Mouse (Mus musculus) CH12.LX (cell line): ENCODE measurements around the gene Hspa5. TPM values are rescaled to one million over a fixed set of nuclear protein-coding genes. Genes with fewer than 3 reads are reported as not detected.

Source experiments
- DNase-seq: peaks from one replicate; pipeline ENCODE4 v3.0.0-alpha.2; 2013; ENCODE audit errors: extremely low read depth
- H3K27ac ChIP-seq: 2 replicates; pipeline ENCODE4 v1.5.1; 2012; ENCODE audit warnings: low read depth, mild to moderate bottlenecking, control low read depth, moderate library complexity; ENCODE audit not compliant: insufficient read depth
- H3K27me3 ChIP-seq: replicated peaks from 2 replicates; pipeline ENCODE3; 2012; ENCODE audit warnings: inconsistent platforms
- H3K36me3 ChIP-seq, 2 experiments: replicated peaks in 1 of 2; 2 replicates each; pipeline versions ENCODE3 to v1.6.1; 2012; ENCODE audit warnings: inconsistent platforms in 1 of 2, low read length in 1 of 2, mild to moderate bottlenecking in 1 of 2, mixed read lengths in 1 of 2, moderate library complexity in 1 of 2; ENCODE audit not compliant: control insufficient read depth in 1 of 2, insufficient read depth in 1 of 2
- H3K4me1 ChIP-seq, 2 experiments: 2 replicates each; pipeline ENCODE4 v1.6.1; 2012; ENCODE audit warnings: inconsistent platforms in 1 of 2, moderate library complexity in 1 of 2; ENCODE audit not compliant: insufficient read depth in 2 of 2, control insufficient read depth in 1 of 2
- H3K4me2 ChIP-seq: 2 replicates; pipeline ENCODE4 v1.6.1; 2012; ENCODE audit warnings: low read depth, mild to moderate bottlenecking, control low read depth; ENCODE audit not compliant: poor library complexity, insufficient read depth, severe bottlenecking
- H3K4me3 ChIP-seq, 3 experiments: fragments of 150-350 bp in 1 of 3; sonication (generic) in 1 of 3; replicated peaks in 1 of 3; 2 replicates each; pipeline versions ENCODE3 to v1.5.1; 2011 to 2012; ENCODE audit warnings: low read depth in 2 of 3, low read length in 2 of 3, mild to moderate bottlenecking in 2 of 3, moderate library complexity in 2 of 3, control low read depth in 1 of 3, improper control_type of control experiment in 1 of 3, inconsistent platforms in 1 of 3, mixed read lengths in 1 of 3; ENCODE audit not compliant: poor library complexity in 1 of 3
- H3K79me2 ChIP-seq: replicated peaks from 2 replicates; pipeline ENCODE4 v1.6.1; 2012; ENCODE audit warnings: mild to moderate bottlenecking, moderate library complexity; ENCODE audit not compliant: control insufficient read depth, poor library complexity, insufficient read depth, severe bottlenecking; ENCODE audit errors: extremely low read depth
- H3K9ac ChIP-seq: 2 replicates; pipeline ENCODE4 v1.6.1; 2012; ENCODE audit warnings: low read depth, mild to moderate bottlenecking, control low read depth, moderate library complexity; ENCODE audit not compliant: insufficient read depth
- H3K9me3 ChIP-seq: replicated peaks from 2 replicates; pipeline ENCODE3; 2012; ENCODE audit warnings: low read length, inconsistent platforms, mixed read lengths
- BHLHE40 ChIP-seq: IDR thresholded peaks from 2 replicates; pipeline ENCODE4 v1.6.1; 2011; ENCODE audit warnings: mild to moderate bottlenecking, low read depth, low read length, improper control_type of control experiment
- ELF1 ChIP-seq: IDR thresholded peaks from 2 replicates; pipeline ENCODE4 v1.6.1; 2014; ENCODE audit warnings: low read depth, mild to moderate bottlenecking, inconsistent platforms, low read length, improper control_type of control experiment
- EP300 ChIP-seq: IDR thresholded peaks from 2 replicates; pipeline ENCODE4 v1.6.1; 2011; ENCODE audit warnings: low read length, improper control_type of control experiment
- GABPA ChIP-seq: IDR thresholded peaks from 2 replicates; pipeline ENCODE4 v1.6.1; 2012; ENCODE audit warnings: low read depth, low read length, improper control_type of control experiment, inconsistent platforms; ENCODE audit not compliant: insufficient replicate concordance
- IRF4 ChIP-seq: IDR thresholded peaks from 2 replicates; pipeline ENCODE4 v1.6.1; 2014; ENCODE audit warnings: low read depth, mild to moderate bottlenecking, inconsistent platforms, low read length, improper control_type of control experiment
- MAX ChIP-seq: IDR thresholded peaks from 2 replicates; pipeline ENCODE4 v1.6.1; 2011; ENCODE audit warnings: low read length, improper control_type of control experiment
- PAX5 ChIP-seq: IDR thresholded peaks from 2 replicates; pipeline ENCODE4 v1.6.1; 2012; ENCODE audit warnings: low read length, inconsistent platforms, mixed read lengths
- RAD21 ChIP-seq: IDR thresholded peaks from 2 replicates; pipeline ENCODE4 v1.6.1; 2011; ENCODE audit warnings: low read depth, mild to moderate bottlenecking, low read length, improper control_type of control experiment, moderate library complexity
- RCOR1 ChIP-seq: conservative IDR thresholded peaks from 2 replicates; pipeline ENCODE4 v1.6.1; 2012; ENCODE audit warnings: low read depth, mild to moderate bottlenecking, inconsistent platforms, low read length, improper control_type of control experiment
- SIN3A ChIP-seq: IDR thresholded peaks from 2 replicates; pipeline ENCODE4 v1.6.1; 2012; ENCODE audit warnings: low read length, improper control_type of control experiment, inconsistent platforms
- TBP ChIP-seq: conservative IDR thresholded peaks from 2 replicates; pipeline ENCODE4 v1.6.1; 2011; ENCODE audit warnings: low read depth, low read length, improper control_type of control experiment
- TCF12 ChIP-seq: IDR thresholded peaks from 2 replicates; pipeline ENCODE4 v1.6.1; 2014; ENCODE audit warnings: low read depth, mild to moderate bottlenecking, inconsistent platforms, low read length, improper control_type of control experiment
- UBTF ChIP-seq: IDR thresholded peaks from 2 replicates; pipeline ENCODE4 v1.6.1; 2012; ENCODE audit warnings: low read depth, mild to moderate bottlenecking, inconsistent platforms, low read length, improper control_type of control experiment, moderate library complexity
- USF2 ChIP-seq: conservative IDR thresholded peaks from 2 replicates; pipeline ENCODE4 v1.6.1; 2011; ENCODE audit warnings: low read depth, low read length, improper control_type of control experiment
- ZKSCAN1 ChIP-seq: IDR thresholded peaks from 2 replicates; pipeline ENCODE4 v1.6.1; 2012; ENCODE audit warnings: low read depth, inconsistent platforms, low read length, improper control_type of control experiment, borderline replicate concordance
- ZNF384 ChIP-seq: IDR thresholded peaks from 2 replicates; pipeline ENCODE4 v1.6.1; 2012; ENCODE audit warnings: low read depth, low read length, improper control_type of control experiment, inconsistent platforms
- dilution Hi-C: fragments of 300-500 bp; cut with MboI; formaldehyde crosslinking; loops from 2 replicates; pipeline ENCODE4 v1.14.3; 2020; ENCODE audit warnings: low sequenced_read_pairs; ENCODE audit not compliant: extremely low pct_unique_long_range_greater_than_20kb, extremely low pct_ligation_motif_present
- in situ Hi-C: fragments of 300-500 bp; cut with MboI; formaldehyde crosslinking; loops from 3 replicates; pipeline ENCODE4 v1.14.3; 2019; ENCODE audit warnings: low sequenced_read_pairs, low pct_ligation_motif_present, low pct_unique_long_range_greater_than_20kb, mixed read lengths
- polyA plus RNA-seq: library from polyadenylated mRNA; unstranded; fragments of >175 nt; gene quantifications from 2 replicates; pipeline ENCODE4 v1.2.1, GENCODE M21; 2012; ENCODE audit warnings: low read depth; ENCODE audit not compliant: insufficient read length
- total RNA-seq, 2 experiments: library from RNA; depleted of rRNA; stranded (reverse); fragments of 300-350 nt in 1 of 2; fragments of >200 nt in 1 of 2; gene quantifications; 2 replicates each; pipeline ENCODE4 v1.2.3; 2012 to 2014

Hspa5 gene
- total and polyA plus RNA-seq, 3 experiments = 791 to 1,168 (median 866) TPM

DNA sequence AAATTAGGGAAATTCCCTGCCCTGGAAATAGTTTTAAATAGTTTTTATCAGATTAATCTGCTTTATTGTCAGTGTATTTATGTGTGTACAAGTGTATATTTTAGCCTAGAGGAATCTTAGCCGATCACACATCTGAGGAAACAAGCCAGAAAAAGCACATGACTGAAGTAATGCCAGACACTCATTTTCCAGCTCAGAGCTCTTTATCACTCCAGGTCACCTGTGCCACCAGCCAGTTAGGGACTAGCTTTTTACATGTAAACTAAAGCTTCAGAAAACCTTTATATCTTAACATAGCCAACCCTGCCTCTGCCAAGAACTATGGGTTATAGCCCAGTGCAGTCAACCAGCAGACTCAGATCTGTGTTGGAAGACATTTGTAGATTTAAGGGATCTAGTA lies 33.0 kb downstream of the Hspa5 start:
- in situ Hi-C loops = no loop called here
- Histone ChIP-seq H3K27me3 (no peaks in the 10 kb centered on the region), H3K4me1 (peaks cover 8 to 47% of the 10 kb centered on the region in 2 experiments), H3K4me3 (no peak overlapping the region), H3K36me3 (peaks cover 22 to 54% of the 10 kb centered on the region in 2 experiments), H3K79me2 (peaks cover 68% of the 10 kb centered on the region), H3K9me3 (no peaks in the 10 kb centered on the region), H3K9ac (no peak overlapping the region), H3K27ac (no peak overlapping the region), H3K4me2 (no peak overlapping the region)
- TF ChIP-seq ZKSCAN1 (no peak), ELF1 (no peak), ZNF384 (no peak), SIN3A (no peak), RAD21 (no peak), IRF4 (no peak), RCOR1 (no peak), GABPA (no peak), MAX (no peak), USF2 (no peak), TBP (no peak), BHLHE40 (no peak), PAX5 (no peak)
- DNase-seq = no peak
- dilution Hi-C loops = no loop called here

DNA sequence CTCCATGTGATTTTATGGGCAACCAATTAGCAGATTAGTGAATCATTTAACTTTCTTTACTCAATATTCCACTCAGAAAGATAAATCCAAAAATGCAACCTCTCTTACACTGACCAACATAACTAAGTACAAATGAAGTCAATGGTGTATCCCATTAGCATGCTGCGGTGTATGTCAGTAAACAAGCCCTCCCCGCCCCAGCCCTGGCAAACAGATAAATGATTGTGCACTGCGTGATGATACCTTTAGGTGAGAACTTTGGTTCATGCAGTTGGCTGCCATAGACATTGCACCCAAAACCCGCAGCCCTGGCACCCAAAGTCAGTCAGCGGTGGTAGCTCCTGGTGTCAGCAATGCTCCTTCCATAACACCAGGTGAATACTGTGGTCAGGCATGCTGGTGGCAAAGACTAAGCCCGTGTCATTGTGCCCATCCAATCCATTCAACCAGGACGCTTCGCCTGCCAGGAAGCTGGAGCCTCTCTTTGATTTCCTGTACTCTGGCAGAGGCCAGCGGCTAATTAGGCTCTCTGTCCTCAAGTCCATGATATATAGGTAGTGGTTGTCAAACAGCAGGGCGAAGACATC lies 33.7 kb downstream of the Hspa5 start:
- no peak overlapping the region for H3K4me3 ChIP-seq
- no peak overlapping the region for H3K4me2 ChIP-seq

DNA sequence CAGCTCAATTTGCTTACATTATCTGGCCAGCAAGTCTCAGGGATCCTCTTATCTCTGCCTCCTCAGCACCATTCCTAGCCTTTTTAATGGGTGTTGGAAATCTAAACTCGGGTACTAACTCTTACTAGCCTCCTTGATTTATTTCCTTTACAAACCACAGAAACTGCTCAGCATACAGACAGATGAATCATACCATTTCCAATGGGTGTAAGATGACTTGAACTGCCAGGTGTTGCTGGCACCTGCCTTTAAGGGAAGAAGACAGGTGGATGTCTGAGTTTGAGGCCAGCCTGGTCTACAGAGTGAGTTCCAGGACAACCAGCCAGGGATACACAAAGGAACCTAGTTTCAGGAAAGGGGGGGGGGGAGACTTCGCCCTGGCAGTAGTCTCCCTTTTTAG lies 36.3 kb downstream of the Hspa5 start:
- dilution Hi-C loops = no loop called here
- no peak overlapping the region for H3K27ac ChIP-seq
- H3K9ac ChIP-seq = no peak overlapping the region
- H3K27me3 ChIP-seq = no peaks in the 10 kb centered on the region
- no peak for DNase-seq
- H3K79me2 ChIP-seq = peaks cover 87% of the 10 kb centered on the region
- TF ChIP-seq IRF4 (peak; percentile 30; the same call in 1 of the 2 replicates), TCF12 (peak; percentile 61; the same call in 1 of the 2 replicates), EP300 (peak; percentile 43; the same call in 1 of the 2 replicates), UBTF (no peak)
- TF ChIP-seq, all 38 proteins: peak for 3
- Histone ChIP-seq H3K4me2 (peak overlapping the region; percentile 29; the same call in 1 of the 2 replicates), H3K4me1 (peaks cover 8 to 40% of the 10 kb centered on the region in 2 experiments), H3K36me3 (peaks cover 44 to 86% of the 10 kb centered on the region in 2 experiments), H3K9me3 (no peaks in the 10 kb centered on the region), H3K4me3 (no peak overlapping the region)
- in situ Hi-C loops = no loop called here

More for the DNA sequence above, 33.7 kb downstream of the Hspa5 start:
- Histone ChIP-seq H3K9me3 (no peaks in the 10 kb centered on the region), H3K36me3 (peaks cover 25 to 60% of the 10 kb centered on the region in 2 experiments), H3K27me3 (no peaks in the 10 kb centered on the region), H3K79me2 (peaks cover 72% of the 10 kb centered on the region), H3K4me1 (peaks cover 8 to 46% of the 10 kb centered on the region in 2 experiments), H3K9ac (no peak overlapping the region), H3K27ac (no peak overlapping the region)
- in situ Hi-C loops (no loop called here), dilution Hi-C loops (no loop called here)
- DNase-seq = no peak
- no peak for TF ChIP-seq ZNF384
